Mouse (Mus musculus) limb, embryonic 12.5 days (tissue): ENCODE results near the gene Zdhhc21. TPM values are rescaled to one million over a fixed set of nuclear protein-coding genes. Genes with fewer than 3 reads are reported as not detected.
A peak's percentile ranks its signal among the peaks of the same experiment; 100 is the strongest.

Experiments used
- ATAC-seq: fragments of 200-750 bp; cut with Nextera tagmentation; 2 replicates; pipeline ENCODE4 v1.8.0; 2017; ENCODE audit warnings: low read depth, moderate TSS enrichment; ENCODE audit not compliant: insufficient number of reproducible peaks, insufficient read depth, low FRiP score, low TSS enrichment
- H3K27ac ChIP-seq: fragments of 300-500 bp; sonication (generic); 2 replicates; pipeline ENCODE4 v1.5.1; 2016; ENCODE audit warnings: mild to moderate bottlenecking, moderate library complexity
- H3K27me3 ChIP-seq: fragments of 300-500 bp; sonication (generic); 2 replicates; pipeline ENCODE4 v1.6.1; 2016; ENCODE audit warnings: mild to moderate bottlenecking, moderate library complexity
- H3K36me3 ChIP-seq: fragments of 300-500 bp; sonication (generic); 2 replicates; pipeline ENCODE4 v1.6.1; 2016; ENCODE audit warnings: mild to moderate bottlenecking, moderate library complexity
- H3K4me1 ChIP-seq: fragments of 300-500 bp; sonication (generic); replicated peaks from 2 replicates; pipeline ENCODE4 v1.6.1; 2016
- H3K4me2 ChIP-seq: fragments of 300-500 bp; sonication (generic); 2 replicates; pipeline ENCODE4 v1.6.1; 2016; ENCODE audit warnings: mild to moderate bottlenecking, moderate library complexity
- H3K4me3 ChIP-seq: fragments of 300-500 bp; sonication (generic); replicated peaks from 2 replicates; pipeline ENCODE4 v1.5.1; 2016; ENCODE audit warnings: mild to moderate bottlenecking
- H3K9ac ChIP-seq: fragments of 300-500 bp; sonication (generic); replicated peaks from 2 replicates; pipeline ENCODE4 v1.6.1; 2016; ENCODE audit warnings: mild to moderate bottlenecking, moderate library complexity
- H3K9me3 ChIP-seq: fragments of 300-500 bp; sonication (generic); 2 replicates; pipeline ENCODE4 v1.6.1; 2016; ENCODE audit warnings: mild to moderate bottlenecking, moderate library complexity
- WGBS: fragments of 180-500 bp; shearing (Covaris S2); methylation state at CpG from one replicate; pipeline ENCODE4 v1.1.7; 2016; 5-methylcytosine and 5-hydroxymethylcytosine counted together
- polyA plus RNA-seq: library from polyadenylated mRNA; unstranded; fragments of >200 nt; fragmentation: Nextera tagmentation; extraction: Ambion mirVana; gene quantifications from 2 replicates; pipeline ENCODE4 v1.2.1, GENCODE M21; 2016

Gene Zdhhc21
- polyA plus RNA-seq, result 13.3 and 14.9 TPM in 2 replicates

DNA sequence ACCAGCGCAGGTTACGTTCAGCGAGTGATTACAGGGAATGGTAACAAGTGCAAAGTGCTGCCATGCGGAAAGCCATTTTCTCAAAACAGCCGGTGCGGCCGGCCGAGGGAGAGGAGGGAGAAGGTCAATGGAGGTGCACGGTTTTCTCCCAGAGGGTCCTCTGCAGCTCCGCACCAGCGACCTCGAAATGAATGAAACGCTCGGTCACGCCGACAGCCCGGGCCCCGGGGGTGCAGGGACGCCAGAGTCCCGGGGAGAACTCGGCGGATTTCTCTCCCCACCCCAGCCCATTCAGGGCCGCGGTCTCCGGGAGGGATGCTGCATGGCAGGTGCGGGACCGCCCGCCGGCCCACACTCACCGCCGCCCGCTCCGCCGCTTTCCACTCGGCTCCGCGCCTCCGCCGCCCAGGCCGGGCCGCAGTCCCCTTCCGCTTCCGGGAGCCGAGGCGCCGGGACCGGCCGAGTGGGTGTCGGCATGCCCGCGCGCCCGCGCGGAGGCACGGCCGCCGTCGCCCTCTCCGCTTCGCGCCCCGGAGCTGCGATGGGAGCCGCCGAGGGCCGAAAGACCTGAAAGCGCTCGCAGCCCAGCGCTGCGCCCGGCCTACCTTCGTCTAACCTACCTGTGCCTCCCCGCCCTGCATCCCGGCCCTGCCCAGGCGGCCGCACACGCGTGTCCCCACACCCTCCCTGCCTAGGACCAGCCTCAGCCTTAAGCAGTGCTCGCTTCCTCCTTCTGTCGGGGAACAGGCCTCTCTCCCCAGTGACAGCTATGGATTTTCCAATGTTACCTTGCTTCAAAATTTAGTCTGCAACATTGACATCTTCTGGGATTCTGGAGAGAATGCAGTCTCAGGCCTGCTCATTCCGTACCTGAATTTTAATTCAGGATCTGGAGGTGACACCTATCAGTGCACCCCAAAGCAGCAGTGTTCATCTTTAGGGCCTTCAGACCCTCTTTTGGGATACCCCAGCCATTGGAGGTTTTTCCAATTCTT lies at the start of gene Zdhhc21:
Zdhhc21 (minus strand) TSS at position 828 of the 995 bp plus-strand sequence.
- Histone ChIP-seq H3K4me3 (peak within 1 kb of the TSS; percentile 86), H3K36me3 (no peaks in the 10 kb centered on the region), H3K4me2 (peak within 1 kb of the TSS; percentile 82), H3K27ac (peak within 1 kb of the TSS; percentile 77), H3K27me3 (no peaks in the 10 kb centered on the region), H3K4me1 (peaks cover 11% of the 10 kb centered on the region), H3K9ac (peak within 1 kb of the TSS; percentile 85), H3K9me3 (no peaks in the 10 kb centered on the region)
- ATAC-seq, result peak; percentile 83
- under 1% methylated on average over 75 of the region's 82 CpGs for WGBS

DNA sequence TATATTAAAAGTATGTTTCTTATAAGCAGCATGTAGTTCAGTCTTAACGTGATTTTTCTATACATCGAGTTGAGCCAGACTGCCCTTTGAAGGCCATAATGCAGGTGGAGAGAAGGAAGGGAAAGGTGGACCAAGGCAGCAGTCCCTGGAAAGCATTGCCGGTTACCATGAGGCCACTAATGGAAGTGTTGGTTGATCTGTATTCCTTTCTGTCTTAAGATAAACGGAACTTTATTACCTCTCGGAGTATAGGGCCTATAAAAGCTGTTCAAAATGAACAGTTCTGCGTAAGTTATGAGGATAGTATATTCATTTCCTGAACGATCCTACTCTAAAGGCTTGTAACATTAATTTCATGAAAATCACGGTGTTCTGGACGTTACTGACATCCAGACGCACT lies 35.5 kb upstream of the Zdhhc21 start:
- no peak overlapping the region for H3K9ac ChIP-seq
- no peak overlapping the region for H3K4me3 ChIP-seq
- peaks cover 31% of the 10 kb centered on the region for H3K4me1 ChIP-seq
- WGBS, result 52% methylated on average over 10 of the region's 10 CpGs
- H3K36me3 ChIP-seq, result no peaks in the 10 kb centered on the region
- no peak overlapping the region for H3K4me2 ChIP-seq
- H3K27ac ChIP-seq, result no peak overlapping the region
- H3K27me3 ChIP-seq, result no peaks in the 10 kb centered on the region
- no peaks in the 10 kb centered on the region for H3K9me3 ChIP-seq
- no peak for ATAC-seq

- 51% methylated on average over 5 of the region's 5 CpGs for WGBS
- peak overlapping the region; percentile 95 for H3K27ac ChIP-seq
- H3K27me3 ChIP-seq, result no peaks in the 10 kb centered on the region
- peaks cover 36% of the 10 kb centered on the region for H3K4me1 ChIP-seq
- no peak for ATAC-seq
- H3K4me2 ChIP-seq, result no peak overlapping the region
- no peaks in the 10 kb centered on the region for H3K9me3 ChIP-seq
- H3K9ac ChIP-seq, result no peak overlapping the region
- H3K36me3 ChIP-seq, result no peaks in the 10 kb centered on the region
- H3K4me3 ChIP-seq, result no peak overlapping the region
Measured at GRCm38 (mm10) chr4:82892247-82892646, 32.5 kb upstream of the Zdhhc21 start.

- Histone ChIP-seq H3K4me2 (no peak overlapping the region), H3K36me3 (no peaks in the 10 kb centered on the region), H3K4me3 (no peak overlapping the region), H3K4me1 (peaks cover 36% of the 10 kb centered on the region), H3K9me3 (no peaks in the 10 kb centered on the region), H3K9ac (no peak overlapping the region), H3K27me3 (no peaks in the 10 kb centered on the region), H3K27ac (peak overlapping the region; percentile 95)
- ATAC-seq, result peak; percentile 67; the same call in 1 of the 2 replicates
- WGBS, result 43% methylated on average over 2 of the region's 2 CpGs
Measured at GRCm38 (mm10) chr4:82891566-82891965, 31.8 kb upstream of the Zdhhc21 start.

DNA sequence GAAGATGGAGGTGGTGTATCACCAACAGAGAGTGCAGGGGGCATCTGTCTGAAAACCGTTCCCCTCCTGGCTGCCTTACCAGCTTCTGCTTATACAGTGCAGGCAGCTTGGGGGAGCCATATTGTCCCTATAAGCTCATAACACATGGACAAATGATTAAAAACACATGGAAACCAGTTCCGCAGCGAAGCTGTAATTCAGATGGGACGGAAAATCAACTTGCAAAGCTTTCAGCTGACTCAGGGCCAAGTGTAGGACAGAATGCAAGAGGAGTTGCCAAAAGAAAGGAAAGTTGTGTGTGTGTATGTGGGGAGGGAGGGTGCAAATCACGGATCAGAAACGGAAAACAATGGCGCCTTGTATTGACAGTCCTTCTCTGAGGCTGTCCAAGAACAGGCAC lies 31.3 kb upstream of the Zdhhc21 start:
- H3K36me3 ChIP-seq, result no peaks in the 10 kb centered on the region

DNA sequence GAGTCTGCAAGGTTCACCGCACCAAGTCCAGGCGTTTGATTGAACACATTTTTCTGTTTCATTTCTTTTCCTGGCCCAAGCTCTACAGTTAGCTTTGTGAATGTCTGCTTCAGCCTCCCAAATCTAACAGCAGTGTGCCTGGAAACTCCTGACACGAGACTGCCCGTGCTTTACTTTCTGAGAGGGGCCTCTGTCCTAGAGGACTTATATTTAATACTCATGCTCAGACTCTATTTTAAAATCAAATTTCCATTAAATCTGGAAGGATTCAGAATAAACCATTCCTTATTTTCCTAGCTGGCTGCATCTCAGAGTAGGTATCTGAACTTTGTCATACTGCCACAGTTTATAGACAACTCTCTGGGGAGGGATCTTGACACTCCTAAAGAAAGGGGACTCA lies 30.8 kb upstream of the Zdhhc21 start:
- Histone ChIP-seq H3K9me3 (no peaks in the 10 kb centered on the region), H3K4me3 (no peak overlapping the region), H3K36me3 (no peaks in the 10 kb centered on the region), H3K4me1 (peaks cover 36% of the 10 kb centered on the region), H3K4me2 (peak overlapping the region; percentile 33), H3K9ac (no peak overlapping the region), H3K27ac (peak overlapping the region; percentile 95), H3K27me3 (no peaks in the 10 kb centered on the region)
- ATAC-seq, result peak; percentile 41; the same call in 1 of the 2 replicates
- 50% methylated on average over 4 of the region's 4 CpGs for WGBS

More for the DNA sequence above, 31.3 kb upstream of the Zdhhc21 start:
- peak overlapping the region; percentile 95 for H3K27ac ChIP-seq
- H3K4me2 ChIP-seq, result peak overlapping the region; percentile 33
- H3K4me1 ChIP-seq, result peaks cover 36% of the 10 kb centered on the region
- H3K4me3 ChIP-seq, result no peak overlapping the region
- peak; percentile 85 for ATAC-seq
- no peaks in the 10 kb centered on the region for H3K27me3 ChIP-seq
- 26% methylated on average over 7 of the region's 7 CpGs for whole genome bisulfite sequencing
- no peak overlapping the region for H3K9ac ChIP-seq
- no peaks in the 10 kb centered on the region for H3K9me3 ChIP-seq

- Histone ChIP-seq H3K27ac (no peak overlapping the region), H3K4me3 (no peak overlapping the region), H3K9ac (no peak overlapping the region), H3K27me3 (no peaks in the 10 kb centered on the region), H3K36me3 (no peaks in the 10 kb centered on the region), H3K9me3 (no peaks in the 10 kb centered on the region), H3K4me2 (no peak overlapping the region), H3K4me1 (peaks cover 28% of the 10 kb centered on the region)
- ATAC-seq, result no peak
- 75% methylated on average over 2 of the region's 2 CpGs for WGBS
Measured at GRCm38 (mm10) chr4:82886148-82886547, 26.4 kb upstream of the Zdhhc21 start.

DNA sequence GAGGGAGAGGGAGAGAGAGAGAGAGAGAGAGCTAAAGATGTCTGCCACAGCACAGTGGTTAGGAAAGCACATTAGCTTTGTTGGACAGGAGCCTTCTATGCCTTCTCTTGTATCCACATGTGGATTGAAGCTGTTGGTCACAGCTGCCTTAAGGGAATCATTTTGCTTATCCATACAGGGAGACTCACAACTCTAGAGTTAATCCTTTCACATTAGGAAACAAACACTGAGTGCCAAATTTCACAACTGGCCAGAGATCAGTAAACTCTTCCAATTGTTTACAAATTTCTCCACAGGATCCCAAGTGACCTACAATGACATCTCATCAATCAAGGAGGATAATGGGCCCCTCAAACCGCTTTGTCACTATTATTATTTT lies 25.8 kb upstream of the Zdhhc21 start:
- WGBS, result 42% methylated on average over 1 of the region's 1 CpGs
- H3K36me3 ChIP-seq, result no peaks in the 10 kb centered on the region
- H3K9ac ChIP-seq, result no peak overlapping the region
- no peak overlapping the region for H3K4me2 ChIP-seq
- ATAC-seq, result no peak
- H3K4me3 ChIP-seq, result no peak overlapping the region
- H3K9me3 ChIP-seq, result no peaks in the 10 kb centered on the region
- H3K4me1 ChIP-seq, result peaks cover 28% of the 10 kb centered on the region
- no peaks in the 10 kb centered on the region for H3K27me3 ChIP-seq
- no peak overlapping the region for H3K27ac ChIP-seq

DNA sequence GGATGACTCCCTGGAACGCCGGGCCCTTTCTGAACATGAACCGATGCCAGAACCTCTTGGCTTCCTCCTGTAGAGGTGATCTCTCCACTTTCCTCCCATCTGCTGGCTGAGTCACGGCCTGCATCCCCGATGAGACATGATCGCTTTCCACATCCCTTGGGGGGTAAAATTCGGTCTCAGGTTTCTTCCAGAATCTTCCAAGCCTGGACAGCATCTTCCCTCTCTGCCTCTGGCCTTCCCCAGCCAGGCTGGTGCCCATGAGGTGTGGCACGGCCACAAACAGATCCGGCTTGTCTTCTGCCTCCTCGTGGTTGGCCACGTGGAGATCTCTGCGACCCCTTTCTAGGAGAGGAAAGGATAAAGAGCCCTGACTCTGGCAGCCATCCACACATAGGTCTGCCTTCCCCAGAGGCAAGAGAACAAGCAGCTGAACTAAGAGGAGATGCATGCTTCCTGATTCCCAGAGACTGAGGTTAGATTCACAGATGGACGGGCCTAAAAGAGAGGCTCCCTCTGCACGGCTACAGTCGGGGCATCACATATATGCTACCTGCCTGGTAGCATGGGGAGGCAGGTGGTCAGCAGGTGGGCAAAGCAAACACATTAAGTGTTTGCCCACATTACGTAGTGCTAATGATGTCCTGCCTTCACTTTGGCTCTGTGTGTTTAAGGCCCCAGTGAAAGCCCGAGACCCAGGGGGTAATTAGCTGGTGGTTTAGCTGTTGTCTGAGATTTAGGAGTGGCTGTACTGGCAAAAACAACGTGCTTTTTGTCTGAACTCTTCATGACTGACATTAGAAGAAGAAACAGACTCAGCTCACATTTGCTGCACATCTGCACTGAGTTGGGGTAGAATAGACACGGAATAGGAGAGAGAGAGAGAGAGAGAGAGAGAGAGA lies 25.1 kb upstream of the Zdhhc21 start, which contains the start of gene Cer1:
Cer1 (minus strand) TSS at position 513 of the 899 bp plus-strand sequence.
- no peak within 1 kb of the TSS for H3K9ac ChIP-seq
- H3K4me1 ChIP-seq, result peaks cover 23% of the 10 kb centered on the region
- 60% methylated on average over 18 of the region's 19 CpGs for WGBS
- no peak within 1 kb of the TSS for H3K4me2 ChIP-seq
- no peaks in the 10 kb centered on the region for H3K27me3 ChIP-seq
- no peak within 1 kb of the TSS for H3K4me3 ChIP-seq
- no peaks in the 10 kb centered on the region for H3K36me3 ChIP-seq
- H3K9me3 ChIP-seq, result no peaks in the 10 kb centered on the region
- peak within 1 kb of the TSS; percentile 42; the same call in 1 of the 2 replicates for H3K27ac ChIP-seq
- ATAC-seq, result no peak

- H3K27me3 ChIP-seq, result no peaks in the 10 kb centered on the region
- ATAC-seq, result no peak
- WGBS, result 80% methylated on average over 9 of the region's 9 CpGs
- H3K9me3 ChIP-seq, result no peaks in the 10 kb centered on the region
- H3K9ac ChIP-seq, result no peak overlapping the region
- H3K4me1 ChIP-seq, result peaks cover 22% of the 10 kb centered on the region
- H3K4me3 ChIP-seq, result no peak overlapping the region
- H3K36me3 ChIP-seq, result no peaks in the 10 kb centered on the region
- no peak overlapping the region for H3K27ac ChIP-seq
- H3K4me2 ChIP-seq, result no peak overlapping the region
Measured at GRCm38 (mm10) chr4:82882500-82882899, 22.7 kb upstream of the Zdhhc21 start.

- Histone ChIP-seq H3K9ac (no peak overlapping the region), H3K9me3 (no peaks in the 10 kb centered on the region), H3K4me3 (no peak overlapping the region), H3K27ac (no peak overlapping the region), H3K27me3 (no peaks in the 10 kb centered on the region), H3K4me2 (no peak overlapping the region), H3K36me3 (no peaks in the 10 kb centered on the region), H3K4me1 (peaks cover 22% of the 10 kb centered on the region)
- 85% methylated on average over 3 of the region's 3 CpGs for WGBS
- ATAC-seq, result no peak
Measured at GRCm38 (mm10) chr4:82881366-82881765, 21.6 kb upstream of the Zdhhc21 start.
